Mouse (Mus musculus) heart, embryonic 13.5 days (tissue): ENCODE measurements at regions not wholly inside any gene's neighbourhood (a gene's known extent, or its start where the extent isn't known, plus 50 kb on each side); places are given as distances from the start of the nearest gene placed in this dataset.

Experiments used
- ATAC-seq: fragments of 200-750 bp; cut with Nextera tagmentation; 2 replicates; pipeline ENCODE4 v1.8.0; 2017; ENCODE audit warnings: moderate TSS enrichment; ENCODE audit not compliant: insufficient number of reproducible peaks, low FRiP score, low TSS enrichment; ENCODE audit errors: extremely low read depth
- H3K27ac ChIP-seq: fragments of 300-500 bp; sonication (generic); replicated peaks from 2 replicates; pipeline ENCODE4 v1.5.1; 2015; ENCODE audit warnings: moderate library complexity, mild to moderate bottlenecking, inconsistent platforms
- H3K27me3 ChIP-seq: fragments of 300-500 bp; sonication (generic); replicated peaks from 2 replicates; pipeline ENCODE4 v1.6.1; 2015; ENCODE audit warnings: mild to moderate bottlenecking, inconsistent platforms
- H3K36me3 ChIP-seq: fragments of 300-500 bp; sonication (generic); 2 replicates; pipeline ENCODE4 v1.6.1; 2015; ENCODE audit warnings: mild to moderate bottlenecking, inconsistent platforms
- H3K4me1 ChIP-seq: fragments of 300-500 bp; sonication (generic); 2 replicates; pipeline ENCODE4 v1.6.1; 2015; ENCODE audit warnings: inconsistent platforms
- H3K4me2 ChIP-seq: fragments of 300-500 bp; sonication (generic); 2 replicates; pipeline ENCODE4 v1.6.1; 2015; ENCODE audit warnings: inconsistent platforms, mild to moderate bottlenecking, moderate library complexity
- H3K4me3 ChIP-seq: fragments of 300-500 bp; sonication (generic); 2 replicates; pipeline ENCODE4 v1.5.1; 2015; ENCODE audit warnings: moderate library complexity, mild to moderate bottlenecking, inconsistent platforms
- H3K9ac ChIP-seq: fragments of 300-500 bp; sonication (generic); 2 replicates; pipeline ENCODE4 v1.6.1; 2015; ENCODE audit warnings: inconsistent platforms, mild to moderate bottlenecking, moderate library complexity
- H3K9me3 ChIP-seq: fragments of 300-500 bp; sonication (generic); 2 replicates; pipeline ENCODE4 v1.6.1; 2016; ENCODE audit warnings: inconsistent platforms
- WGBS: fragments of 180-500 bp; shearing (Covaris S2); methylation state at CpG from one replicate; pipeline ENCODE4 v1.1.7; 2015; ENCODE audit warnings: mixed read lengths; 5-methylcytosine and 5-hydroxymethylcytosine counted together

DNA sequence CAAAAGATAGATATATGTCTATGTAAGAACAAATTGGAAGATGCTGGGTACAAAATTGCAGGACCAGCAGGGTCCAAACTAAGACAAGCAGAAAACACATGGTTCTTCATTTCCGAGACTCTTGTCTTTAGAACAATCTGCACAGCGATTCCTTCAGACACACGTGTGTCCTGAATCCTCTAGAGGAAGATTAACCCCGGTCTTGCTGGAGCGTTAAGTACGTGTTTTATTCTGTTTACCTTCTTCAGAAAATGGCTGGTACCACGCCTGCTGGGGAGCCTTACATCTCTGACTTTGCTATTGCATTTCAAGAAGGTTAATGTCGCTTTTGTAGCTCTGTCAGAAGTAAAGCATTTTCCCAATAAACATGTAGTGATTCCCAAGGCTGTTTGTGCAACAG, 87.3 kb upstream of the Sox2 start:
- H3K9me3 ChIP-seq = no peaks in the 10 kb centered on the region
- H3K4me1 ChIP-seq = no peaks in the 10 kb centered on the region
- WGBS = 67% methylated on average over 8 of the region's 8 CpGs
- H3K27me3 ChIP-seq = no peaks in the 10 kb centered on the region
- no peak overlapping the region for H3K4me3 ChIP-seq
- H3K27ac ChIP-seq = no peak overlapping the region
- H3K4me2 ChIP-seq = no peak overlapping the region
- ATAC-seq = no peak
- no peak overlapping the region for H3K9ac ChIP-seq
- H3K36me3 ChIP-seq = no peaks in the 10 kb centered on the region

- Histone ChIP-seq H3K27me3 (no peaks in the 10 kb centered on the region), H3K27ac (no peak overlapping the region), H3K9me3 (no peaks in the 10 kb centered on the region), H3K36me3 (no peaks in the 10 kb centered on the region), H3K4me2 (no peak overlapping the region), H3K9ac (no peak overlapping the region), H3K4me3 (no peak overlapping the region), H3K4me1 (no peaks in the 10 kb centered on the region)
- ATAC-seq = no peak
- 63% methylated on average over 5 of the region's 5 CpGs for WGBS
Measured at GRCm38 (mm10) chr3:34561709-34562108, 88.5 kb upstream of the Sox2 start.

GRCm38 (mm10) chr3:34559841-34560703, 90.1 kb upstream of the Sox2 start:
- Histone ChIP-seq H3K9me3 (no peaks in the 10 kb centered on the region), H3K9ac (no peak overlapping the region), H3K27ac (no peak overlapping the region), H3K4me2 (no peak overlapping the region), H3K36me3 (no peaks in the 10 kb centered on the region), H3K27me3 (no peaks in the 10 kb centered on the region), H3K4me3 (no peak overlapping the region), H3K4me1 (no peaks in the 10 kb centered on the region)
- 75% methylated on average over 13 of the region's 13 CpGs for WGBS
- no peak for ATAC-seq

- Histone ChIP-seq H3K27ac (no peak overlapping the region), H3K9me3 (no peaks in the 10 kb centered on the region), H3K9ac (no peak overlapping the region), H3K36me3 (no peaks in the 10 kb centered on the region), H3K4me1 (no peaks in the 10 kb centered on the region), H3K4me3 (no peak overlapping the region), H3K4me2 (no peak overlapping the region), H3K27me3 (no peaks in the 10 kb centered on the region)
- ATAC-seq = no peak
- WGBS = 59% methylated on average over 10 of the region's 10 CpGs
Measured at GRCm38 (mm10) chr3:34558821-34559520, 91.2 kb upstream of the Sox2 start.

- no peak overlapping the region for H3K4me3 ChIP-seq
- H3K4me1 ChIP-seq = no peaks in the 10 kb centered on the region
- H3K9me3 ChIP-seq = no peaks in the 10 kb centered on the region
- no peak overlapping the region for H3K27ac ChIP-seq
- H3K36me3 ChIP-seq = no peaks in the 10 kb centered on the region
- H3K27me3 ChIP-seq = no peaks in the 10 kb centered on the region; the same call in 1 of the 2 replicates
- H3K4me2 ChIP-seq = no peak overlapping the region
- H3K9ac ChIP-seq = no peak overlapping the region
- ATAC-seq = no peak
- 65% methylated on average over 17 of the region's 17 CpGs for WGBS
Measured at GRCm38 (mm10) chr3:34552542-34553208, 97.5 kb upstream of the Sox2 start.

GRCm38 (mm10) chr3:34551069-34551468, 99.1 kb upstream of the Sox2 start:
- no peak overlapping the region for H3K27ac ChIP-seq
- no peak overlapping the region for H3K9ac ChIP-seq
- H3K4me3 ChIP-seq = no peak overlapping the region
- no peaks in the 10 kb centered on the region for H3K9me3 ChIP-seq
- 56% methylated on average over 3 of the region's 3 CpGs for WGBS
- H3K27me3 ChIP-seq = no peaks in the 10 kb centered on the region; the same call in 1 of the 2 replicates
- no peaks in the 10 kb centered on the region for H3K4me1 ChIP-seq
- ATAC-seq = no peak
- no peaks in the 10 kb centered on the region for H3K36me3 ChIP-seq
- H3K4me2 ChIP-seq = no peak overlapping the region

- WGBS = 77% methylated on average over 12 of the region's 12 CpGs
- H3K4me1 ChIP-seq = no peaks in the 10 kb centered on the region
Measured at GRCm38 (mm10) chr3:34550189-34550588, 100.0 kb upstream of the Sox2 start.

GRCm38 (mm10) chr3:34532451-34532850, 117.8 kb upstream of the Sox2 start:
- Histone ChIP-seq H3K27ac (no peak overlapping the region), H3K27me3 (no peaks in the 10 kb centered on the region), H3K9ac (no peak overlapping the region), H3K36me3 (no peaks in the 10 kb centered on the region), H3K4me1 (no peaks in the 10 kb centered on the region), H3K9me3 (peaks cover 1% of the 10 kb centered on the region; the same call in 1 of the 2 replicates), H3K4me2 (no peak overlapping the region), H3K4me3 (no peak overlapping the region)
- no peak for ATAC-seq
- WGBS = 56% methylated on average over 3 of the region's 3 CpGs

More at GRCm38 (mm10) chr3:34550189-34550588, 100.0 kb upstream of the Sox2 start:
- Histone ChIP-seq H3K27me3 (no peaks in the 10 kb centered on the region; the same call in 1 of the 2 replicates), H3K27ac (no peak overlapping the region), H3K9me3 (no peaks in the 10 kb centered on the region), H3K4me2 (no peak overlapping the region), H3K9ac (no peak overlapping the region), H3K36me3 (no peaks in the 10 kb centered on the region), H3K4me3 (no peak overlapping the region)
- ATAC-seq = no peak

- Histone ChIP-seq H3K27me3 (no peaks in the 10 kb centered on the region), H3K4me3 (no peak overlapping the region), H3K9ac (no peak overlapping the region), H3K27ac (no peak overlapping the region), H3K4me2 (no peak overlapping the region), H3K36me3 (no peaks in the 10 kb centered on the region), H3K4me1 (no peaks in the 10 kb centered on the region), H3K9me3 (no peaks in the 10 kb centered on the region)
- 71% methylated on average over 7 of the region's 7 CpGs for WGBS
- ATAC-seq = no peak
Measured at GRCm38 (mm10) chr3:34531836-34532235, 118.4 kb upstream of the Sox2 start.

- Histone ChIP-seq H3K36me3 (no peaks in the 10 kb centered on the region), H3K4me3 (no peak overlapping the region), H3K4me2 (no peak overlapping the region), H3K9ac (no peak overlapping the region), H3K27ac (no peak overlapping the region), H3K9me3 (peaks cover 10% of the 10 kb centered on the region), H3K4me1 (no peaks in the 10 kb centered on the region), H3K27me3 (no peaks in the 10 kb centered on the region)
- no peak for ATAC-seq
Measured at GRCm38 (mm10) chr3:34527546-34527945, 122.7 kb upstream of the Sox2 start.

DNA sequence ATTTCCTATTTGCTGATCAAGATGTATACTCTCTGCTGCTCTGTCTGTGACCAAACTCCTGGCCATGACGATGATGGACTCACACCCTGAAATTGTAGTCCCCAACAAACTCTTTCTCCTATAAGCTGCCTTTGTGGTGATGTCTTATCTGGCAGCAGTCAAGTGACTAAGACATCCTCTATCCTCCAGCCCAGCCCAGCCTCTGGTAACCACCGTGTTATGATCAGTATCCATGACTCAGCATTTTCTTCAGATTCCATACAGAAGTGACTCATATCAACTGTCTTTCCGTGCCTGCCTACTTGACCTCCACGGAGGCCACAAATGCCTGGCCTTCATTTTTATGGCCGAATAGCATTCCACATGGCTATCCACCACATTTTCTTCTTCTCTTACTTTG, 124.5 kb upstream of the Sox2 start:
- H3K27me3 ChIP-seq = no peaks in the 10 kb centered on the region
- no peaks in the 10 kb centered on the region for H3K36me3 ChIP-seq
- H3K4me2 ChIP-seq = no peak overlapping the region
- ATAC-seq = no peak
- peaks cover 10% of the 10 kb centered on the region for H3K9me3 ChIP-seq
- H3K9ac ChIP-seq = no peak overlapping the region
- H3K4me1 ChIP-seq = no peaks in the 10 kb centered on the region
- no peak overlapping the region for H3K4me3 ChIP-seq
- H3K27ac ChIP-seq = no peak overlapping the region
- 78% methylated on average over 5 of the region's 5 CpGs for WGBS
